Mouse (Mus musculus): ENCODE measurements at regions not wholly inside any gene's neighbourhood (a gene's known extent, or its start where the extent isn't known, plus 50 kb on each side); places are given as distances from the start of the nearest gene placed in this dataset.

GRCm38 (mm10) chr12:69101965-69102364 lies 57.0 kb downstream of the Rps29 start:
- no peaks in the 10 kb centered on the region for H3K36me3 ChIP-seq (replicated peaks; ENCODE audit: control insufficient read depth, insufficient read depth)
- ATAC-seq (ENCODE audit: low FRiP score), result no peak
- no peak overlapping the region for H3K27ac ChIP-seq
- no peak overlapping the region for H3K4me2 ChIP-seq (replicated peaks)
- no peaks in the 10 kb centered on the region for H3K9me3 ChIP-seq (ENCODE audit: control insufficient read depth, low read length)
- no peak overlapping the region for H3K4me3 ChIP-seq (replicated peaks; ENCODE audit: low read length)
- 78% methylated on average over 3 of the region's 3 CpGs for WGBS
- no peaks in the 10 kb centered on the region for H3K4me1 ChIP-seq (replicated peaks; ENCODE audit: control insufficient read depth, insufficient read depth, low read length)
- no peaks in the 10 kb centered on the region for H3K27me3 ChIP-seq (ENCODE audit: control insufficient read depth, insufficient read depth, low read length)
- DNase-seq (ENCODE audit: low spot score), result no peak
- no peak overlapping the region for H3K9ac ChIP-seq

GRCm38 (mm10) chr12:69094856-69095255 lies 64.1 kb downstream of the Rps29 start:
- Histone ChIP-seq H3K9me3 (ENCODE audit: control insufficient read depth, low read length) (no peaks in the 10 kb centered on the region), H3K4me3 (replicated peaks; ENCODE audit: low read length) (no peak overlapping the region)
- no peak for DNase-seq (ENCODE audit: low spot score)

GRCm38 (mm10) chr12:69093073-69093797 lies 65.8 kb downstream of the Rps29 start:
- Histone ChIP-seq H3K9ac (no peak overlapping the region), H3K9me3 (ENCODE audit: control insufficient read depth, low read length) (no peaks in the 10 kb centered on the region), H3K4me1 (replicated peaks; ENCODE audit: control insufficient read depth, insufficient read depth, low read length) (no peaks in the 10 kb centered on the region), H3K4me2 (replicated peaks) (no peak overlapping the region), H3K27ac (no peak overlapping the region), H3K27me3 (ENCODE audit: control insufficient read depth, insufficient read depth, low read length) (no peaks in the 10 kb centered on the region), H3K36me3 (replicated peaks; ENCODE audit: control insufficient read depth, insufficient read depth) (no peaks in the 10 kb centered on the region), H3K4me3 (replicated peaks; ENCODE audit: low read length) (no peak overlapping the region)
- peak; percentile 47 for DNase-seq (ENCODE audit: low spot score)
- WGBS, result 67% methylated on average over 13 of the region's 13 CpGs
- 0 out of 2 replicates have a peak, but pooled peaks have one; percentile 53 for ATAC-seq (ENCODE audit: low FRiP score)

More at GRCm38 (mm10) chr12:69094856-69095255, 64.1 kb downstream of the Rps29 start:
- no peak overlapping the region for H3K27ac ChIP-seq
- H3K9ac ChIP-seq, result no peak overlapping the region
- no peaks in the 10 kb centered on the region for H3K36me3 ChIP-seq (replicated peaks; ENCODE audit: control insufficient read depth, insufficient read depth)
- 95% methylated on average over 8 of the region's 8 CpGs for WGBS
- H3K4me2 ChIP-seq (replicated peaks), result no peak overlapping the region
- ATAC-seq (ENCODE audit: low FRiP score), result no peak
- H3K4me1 ChIP-seq (replicated peaks; ENCODE audit: control insufficient read depth, insufficient read depth, low read length), result no peaks in the 10 kb centered on the region
- no peaks in the 10 kb centered on the region for H3K27me3 ChIP-seq (ENCODE audit: control insufficient read depth, insufficient read depth, low read length)

- Histone ChIP-seq H3K27ac (no peak overlapping the region), H3K4me1 (replicated peaks; ENCODE audit: control insufficient read depth, insufficient read depth, low read length) (no peaks in the 10 kb centered on the region), H3K4me3 (replicated peaks; ENCODE audit: low read length) (no peak overlapping the region; the same call in 1 of the 2 replicates), H3K9me3 (ENCODE audit: control insufficient read depth, low read length) (no peaks in the 10 kb centered on the region), H3K36me3 (replicated peaks; ENCODE audit: control insufficient read depth, insufficient read depth) (no peaks in the 10 kb centered on the region), H3K9ac (no peak overlapping the region), H3K27me3 (ENCODE audit: control insufficient read depth, insufficient read depth, low read length) (no peaks in the 10 kb centered on the region), H3K4me2 (replicated peaks) (no peak overlapping the region)
- 64% methylated on average over 9 of the region's 9 CpGs for WGBS
- DNase-seq (ENCODE audit: low spot score) (peak; percentile 92), ATAC-seq (ENCODE audit: low FRiP score) (no peak; the same call in 1 of the 2 replicates)
Measured at GRCm38 (mm10) chr12:69087928-69088609, 70.9 kb downstream of the Rps29 start.

- Histone ChIP-seq H3K4me3 (replicated peaks; ENCODE audit: low read length) (no peak overlapping the region), H3K4me2 (replicated peaks) (peak overlapping the region; percentile 36), H3K36me3 (replicated peaks; ENCODE audit: control insufficient read depth, insufficient read depth) (no peaks in the 10 kb centered on the region), H3K27ac (no peak overlapping the region), H3K27me3 (ENCODE audit: control insufficient read depth, insufficient read depth, low read length) (no peaks in the 10 kb centered on the region), H3K4me1 (replicated peaks; ENCODE audit: control insufficient read depth, insufficient read depth, low read length) (no peaks in the 10 kb centered on the region), H3K9me3 (ENCODE audit: control insufficient read depth, low read length) (no peaks in the 10 kb centered on the region), H3K9ac (peak overlapping the region; percentile 9; the same call in 1 of the 2 replicates)
- 30% methylated on average over 19 of the region's 19 CpGs for WGBS
- DNase-seq (ENCODE audit: low spot score) (no peak), ATAC-seq (ENCODE audit: low FRiP score) (no peak; the same call in 1 of the 2 replicates)
Measured at GRCm38 (mm10) chr12:69085522-69086179, 73.3 kb downstream of the Rps29 start.

- Histone ChIP-seq H3K9me3 (ENCODE audit: control insufficient read depth, low read length) (no peaks in the 10 kb centered on the region), H3K9ac (no peak overlapping the region), H3K4me1 (replicated peaks; ENCODE audit: control insufficient read depth, insufficient read depth, low read length) (no peaks in the 10 kb centered on the region), H3K36me3 (replicated peaks; ENCODE audit: control insufficient read depth, insufficient read depth) (no peaks in the 10 kb centered on the region), H3K27me3 (ENCODE audit: control insufficient read depth, insufficient read depth, low read length) (no peaks in the 10 kb centered on the region), H3K4me3 (replicated peaks; ENCODE audit: low read length) (no peak overlapping the region), H3K27ac (no peak overlapping the region), H3K4me2 (replicated peaks) (no peak overlapping the region)
- no peak for DNase-seq (ENCODE audit: low spot score)
- WGBS, result 64% methylated on average over 5 of the region's 5 CpGs
- ATAC-seq (ENCODE audit: low FRiP score), result no peak
Measured at GRCm38 (mm10) chr12:69084656-69085055, 74.3 kb downstream of the Rps29 start.

GRCm38 (mm10) chr12:69082051-69082450 lies 76.9 kb downstream of the Rps29 start:
- no peak overlapping the region for H3K4me2 ChIP-seq (replicated peaks)
- WGBS, result 26% methylated on average over 6 of the region's 6 CpGs
- H3K27ac ChIP-seq, result no peak overlapping the region
- no peaks in the 10 kb centered on the region for H3K27me3 ChIP-seq (ENCODE audit: control insufficient read depth, insufficient read depth, low read length)
- H3K9me3 ChIP-seq (ENCODE audit: control insufficient read depth, low read length), result no peaks in the 10 kb centered on the region
- no peak for DNase-seq (ENCODE audit: low spot score)
- no peak for ATAC-seq (ENCODE audit: low FRiP score)
- H3K4me3 ChIP-seq (replicated peaks; ENCODE audit: low read length), result no peak overlapping the region
- no peaks in the 10 kb centered on the region for H3K4me1 ChIP-seq (replicated peaks; ENCODE audit: control insufficient read depth, insufficient read depth, low read length)
- H3K36me3 ChIP-seq (replicated peaks; ENCODE audit: control insufficient read depth, insufficient read depth), result no peaks in the 10 kb centered on the region
- H3K9ac ChIP-seq, result no peak overlapping the region

GRCm38 (mm10) chr12:69039553-69039952 lies 119.4 kb downstream of the Rps29 start:
- Histone ChIP-seq H3K27ac (no peak overlapping the region), H3K4me2 (replicated peaks) (no peak overlapping the region), H3K9ac (no peak overlapping the region), H3K27me3 (ENCODE audit: control insufficient read depth, insufficient read depth, low read length) (no peaks in the 10 kb centered on the region), H3K9me3 (ENCODE audit: control insufficient read depth, low read length) (no peaks in the 10 kb centered on the region), H3K36me3 (replicated peaks; ENCODE audit: control insufficient read depth, insufficient read depth) (no peaks in the 10 kb centered on the region), H3K4me1 (replicated peaks; ENCODE audit: control insufficient read depth, insufficient read depth, low read length) (no peaks in the 10 kb centered on the region), H3K4me3 (replicated peaks; ENCODE audit: low read length) (no peak overlapping the region)
- ATAC-seq (ENCODE audit: low FRiP score) (no peak), DNase-seq (ENCODE audit: low spot score) (no peak)
- WGBS, result 92% methylated on average over 4 of the region's 4 CpGs

- Histone ChIP-seq H3K36me3 (replicated peaks; ENCODE audit: control insufficient read depth, insufficient read depth) (no peaks in the 10 kb centered on the region), H3K4me1 (replicated peaks; ENCODE audit: control insufficient read depth, insufficient read depth, low read length) (no peaks in the 10 kb centered on the region), H3K27me3 (ENCODE audit: control insufficient read depth, insufficient read depth, low read length) (no peaks in the 10 kb centered on the region), H3K4me2 (replicated peaks) (peak overlapping the region; percentile 30), H3K9me3 (ENCODE audit: control insufficient read depth, low read length) (no peaks in the 10 kb centered on the region), H3K9ac (no peak overlapping the region), H3K4me3 (replicated peaks; ENCODE audit: low read length) (no peak overlapping the region), H3K27ac (peak overlapping the region; percentile 14; the same call in 1 of the 2 replicates)
- no peak for ATAC-seq (ENCODE audit: low FRiP score)
- 61% methylated on average over 17 of the region's 17 CpGs for WGBS
- DNase-seq (ENCODE audit: low spot score), result no peak
Measured at GRCm38 (mm10) chr12:69023594-69023993, 135.4 kb downstream of the Rps29 start.

Measured in hindbrain, embryonic 14.5 days (tissue).